Mouse (Mus musculus) megakaryocyte progenitor cell, adult 5-6 weeks (primary cell): ENCODE results near the gene Kif5c. TPM values are rescaled to one million over a fixed set of nuclear protein-coding genes. Genes with fewer than 3 reads are reported as not detected.

ENCODE experiments used
- ATAC-seq: replicated peaks from 2 replicates; pipeline ENCODE4 v1.8.0; 2016; ENCODE audit warnings: mild to moderate bottlenecking, moderate TSS enrichment, inconsistent platforms; ENCODE audit not compliant: poor library complexity
- total RNA-seq, 2 experiments: library from RNA; stranded (forward) in 1 of 2; stranded (reverse) in 1 of 2; fragments of 157-497, 149-512 nt in 1 of 2; fragments of 200-1000 nt in 1 of 2; gene quantifications; 2 replicates each; pipeline versions ENCODE4 v1.2.3 to v1.2.4; 2015 to 2017

Gene Kif5c
- total RNA-seq, 2 experiments from 2014 or later: not detected

DNA sequence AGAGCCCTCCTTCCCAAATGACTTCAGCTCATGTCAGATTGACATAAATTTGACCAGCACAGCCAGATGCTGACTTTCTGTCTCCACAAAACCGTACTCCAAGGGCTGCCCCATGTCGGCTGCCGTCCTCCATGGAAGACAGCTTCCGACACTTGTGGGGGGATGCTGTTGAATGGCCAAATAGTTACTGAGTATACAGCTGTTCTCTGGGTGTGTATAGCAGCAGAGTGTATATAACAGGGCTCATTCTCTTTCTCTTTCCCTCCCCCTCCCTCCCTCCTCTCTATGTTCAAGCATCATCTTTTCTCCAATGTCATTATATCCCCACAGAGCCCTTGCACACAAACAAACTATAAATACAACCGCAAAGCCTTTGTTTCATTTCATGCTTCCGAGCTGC lies 124.7 kb downstream of the Kif5c start:
- ATAC-seq: no peak

GRCm38 (mm10) chr2:49744251-49745093 lies 125.4 kb downstream of the Kif5c start:
- peak; percentile 76 for ATAC-seq

GRCm38 (mm10) chr2:49745094-49745781 lies 126.1 kb downstream of the Kif5c start:
- ATAC-seq: no peak

- no peak for ATAC-seq
Observed at GRCm38 (mm10) chr2:49746947-49747346, 127.8 kb downstream of the Kif5c start.

DNA sequence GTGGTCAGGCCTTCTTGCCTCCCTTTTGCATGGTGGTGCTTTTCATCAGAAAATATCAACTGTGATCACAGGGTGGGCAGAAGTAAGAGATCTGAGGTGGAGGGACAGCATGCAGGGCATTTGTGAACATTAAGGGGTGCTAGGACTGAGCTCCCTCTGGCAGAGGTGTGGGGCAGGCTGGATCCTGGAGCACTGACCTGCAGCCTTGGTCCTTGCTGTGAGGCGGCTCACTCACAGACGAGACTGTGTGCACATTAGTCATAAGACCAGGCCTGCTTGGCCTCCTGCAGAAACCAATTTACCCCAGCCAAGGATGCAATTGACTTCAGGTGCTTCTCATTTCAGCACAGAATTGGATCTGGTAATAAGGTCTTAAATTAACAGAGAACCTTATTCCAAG lies 128.6 kb downstream of the Kif5c start:
- ATAC-seq: no peak

DNA sequence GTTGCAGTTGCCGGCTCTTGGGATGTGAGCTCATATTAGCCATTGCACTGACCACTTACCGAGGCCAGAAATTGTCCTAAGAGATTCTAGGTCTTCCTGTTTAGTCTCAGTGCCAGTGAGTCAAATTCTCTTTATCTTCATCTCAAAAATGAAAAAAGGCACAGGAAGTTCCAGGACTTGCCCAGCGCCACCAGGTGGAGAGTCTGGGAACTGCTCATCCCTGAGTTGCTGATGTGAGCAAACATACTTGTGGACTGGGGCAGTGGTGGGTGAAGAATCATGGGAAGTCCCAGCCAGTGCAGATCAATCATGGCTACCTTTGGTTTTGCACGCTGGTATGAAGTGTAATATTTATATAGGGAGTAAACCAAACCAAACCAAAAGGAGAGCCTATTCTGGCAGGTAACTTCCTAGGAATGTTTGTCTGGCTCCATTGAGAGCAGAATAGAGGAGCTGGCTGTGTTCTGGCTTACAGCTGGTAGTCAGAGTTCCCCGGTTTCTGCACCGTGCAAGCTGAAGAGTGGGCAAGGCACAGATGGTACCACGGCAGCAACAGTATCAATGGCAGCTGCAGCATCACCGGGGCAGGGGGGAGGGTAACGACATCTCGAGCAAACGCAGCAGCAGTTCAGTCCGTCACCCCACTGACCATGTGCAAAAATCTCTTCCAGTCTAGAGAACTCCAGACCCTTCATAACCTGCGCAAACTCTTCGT lies 129.7 kb downstream of the Kif5c start:
- ATAC-seq: peak; percentile 45

DNA sequence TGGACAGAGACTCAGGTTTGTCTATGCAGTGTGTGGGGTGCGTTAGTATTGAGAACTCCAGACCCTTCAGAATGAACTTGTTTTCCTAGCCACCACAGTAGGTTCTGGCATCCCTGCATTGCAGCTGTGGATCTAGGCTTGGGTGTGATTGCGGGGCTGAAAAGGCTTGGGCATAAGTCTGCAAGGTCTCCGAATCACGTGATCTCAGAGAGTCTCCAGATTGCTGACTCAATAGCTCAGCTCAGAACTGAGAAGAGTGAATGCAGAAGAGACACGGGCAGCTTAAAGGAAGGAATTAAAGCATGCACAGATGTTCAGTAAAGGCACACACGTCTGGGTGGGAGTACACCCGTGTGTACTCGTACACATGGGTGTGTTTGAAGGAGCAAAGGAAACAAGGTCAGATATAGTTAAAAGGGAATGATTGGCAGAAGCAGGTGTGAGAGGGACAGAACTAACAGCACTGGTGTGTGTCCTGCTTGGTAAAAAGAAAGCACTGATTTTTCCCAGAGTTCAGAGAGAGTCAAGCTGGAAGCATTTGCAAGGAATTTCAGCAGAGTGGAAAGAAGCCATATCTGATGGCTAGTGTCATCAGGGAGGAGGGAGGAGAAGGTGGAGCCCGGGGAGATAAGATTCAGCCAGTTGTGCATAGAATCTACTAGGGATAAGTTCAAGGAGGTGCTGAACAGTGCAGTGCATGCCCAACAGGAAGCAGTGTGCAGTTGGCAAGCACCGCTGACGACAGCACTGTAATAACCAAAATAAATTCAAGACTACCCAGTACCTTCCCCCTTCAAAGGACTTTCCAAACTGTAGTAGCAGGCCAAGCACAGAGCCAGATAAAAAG lies 130.9 kb downstream of the Kif5c start:
- peak; percentile 41 for ATAC-seq

- ATAC-seq: no peak
Observed at GRCm38 (mm10) chr2:49751544-49752210, 132.6 kb downstream of the Kif5c start.

DNA sequence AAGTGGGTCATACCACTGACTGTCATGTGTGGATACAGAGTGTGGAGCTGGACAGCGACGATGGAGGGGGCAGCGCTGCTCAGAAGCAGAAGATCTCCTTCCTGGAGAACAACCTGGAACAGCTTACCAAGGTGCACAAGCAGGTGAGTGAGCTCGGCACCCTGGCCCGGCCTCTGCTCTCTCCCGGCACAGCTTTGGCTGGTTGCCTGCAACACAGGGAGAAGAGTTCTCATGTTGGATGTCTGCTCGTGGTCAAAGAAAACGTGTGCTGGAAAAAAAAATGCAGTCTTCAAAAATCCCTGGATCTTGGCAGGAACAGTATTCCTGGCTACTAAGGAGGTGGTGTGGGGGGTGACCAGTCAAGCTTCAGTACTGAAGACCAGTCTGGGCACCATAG lies 133.1 kb downstream of the Kif5c start:
- ATAC-seq: no peak

DNA sequence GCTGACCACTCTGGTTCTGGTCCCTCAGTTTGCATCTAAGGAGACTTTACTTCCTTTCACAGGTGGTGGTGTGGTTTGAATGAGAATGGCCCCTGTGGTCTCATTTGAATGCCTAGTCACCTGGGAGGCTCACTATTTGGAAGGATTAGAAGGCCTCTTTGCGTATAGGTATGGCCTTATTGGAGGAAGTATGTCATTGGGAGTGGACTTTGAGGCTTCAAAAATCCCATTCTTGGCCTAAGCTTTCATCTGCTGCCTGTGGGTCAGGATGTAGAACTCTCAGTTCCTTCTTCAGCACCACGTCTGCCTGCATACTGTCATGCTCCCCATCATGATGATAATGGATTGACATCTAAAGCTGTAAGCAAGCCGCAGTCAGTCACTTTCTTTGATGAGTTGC lies 134.0 kb downstream of the Kif5c start:
- ATAC-seq: no peak

DNA sequence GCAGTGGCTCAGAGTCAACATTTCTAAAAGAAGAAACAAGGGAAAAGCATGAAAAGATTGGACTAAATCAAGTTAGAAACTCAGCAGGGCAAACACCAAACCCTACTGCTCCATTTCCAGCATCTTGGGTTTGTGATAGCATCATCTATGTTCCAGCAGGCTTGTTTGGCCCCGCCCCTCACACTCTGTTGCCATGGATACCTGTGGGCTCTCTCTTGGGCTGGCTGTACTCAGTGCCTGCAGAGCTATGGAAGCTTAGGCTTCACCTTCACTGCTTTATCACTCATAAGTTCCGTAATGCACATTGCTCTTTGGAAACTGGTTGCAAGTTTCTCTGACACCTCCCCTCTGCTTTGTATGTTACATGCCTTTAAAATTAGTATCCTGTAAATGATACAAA lies 136.0 kb downstream of the Kif5c start:
- peak; percentile 83 for ATAC-seq

DNA sequence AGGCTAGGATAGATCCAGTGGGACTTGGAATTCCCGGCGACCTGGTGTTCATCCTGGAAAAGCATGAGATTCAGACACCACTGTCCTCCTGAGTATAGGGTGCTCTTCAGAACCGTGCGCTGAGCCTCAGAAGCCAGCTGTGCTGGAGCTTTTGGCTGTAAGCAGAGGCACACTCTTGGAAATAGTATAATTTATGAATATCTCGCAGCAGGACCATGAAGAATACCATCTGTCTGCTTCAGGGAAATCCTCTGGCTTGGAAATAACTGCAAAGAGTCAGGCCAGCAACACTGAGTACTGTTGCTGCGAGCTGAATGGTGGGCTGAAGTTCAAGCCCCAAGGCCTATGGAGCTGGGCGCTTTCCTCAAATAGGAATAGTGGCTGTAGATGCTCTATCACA lies 138.5 kb downstream of the Kif5c start:
- ATAC-seq: no peak

- peak; percentile 95 for ATAC-seq
Observed at GRCm38 (mm10) chr2:49764331-49764946, 145.3 kb downstream of the Kif5c start.

GRCm38 (mm10) chr2:49768916-49769315 lies 149.8 kb downstream of the Kif5c start:
- ATAC-seq: no peak

DNA sequence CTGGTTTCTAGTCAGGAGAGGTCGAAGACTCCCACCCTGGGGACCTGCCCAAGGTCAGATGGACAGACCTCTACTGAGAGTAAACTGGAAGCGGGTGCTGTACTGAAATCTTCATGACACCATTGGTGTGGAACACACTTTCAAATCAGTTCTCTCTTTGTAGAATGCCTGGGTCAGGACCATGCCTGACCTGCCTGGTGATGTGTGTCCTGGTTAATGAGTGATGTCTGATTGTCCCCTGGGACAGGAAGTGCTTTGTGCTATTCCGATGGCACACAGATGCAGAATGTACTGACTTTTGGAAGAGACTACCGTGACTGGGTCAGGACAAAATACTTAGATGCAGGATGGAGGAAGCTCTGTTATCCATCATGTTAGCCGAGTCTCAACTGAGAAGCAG lies 151.3 kb downstream of the Kif5c start:
- ATAC-seq: no peak

DNA sequence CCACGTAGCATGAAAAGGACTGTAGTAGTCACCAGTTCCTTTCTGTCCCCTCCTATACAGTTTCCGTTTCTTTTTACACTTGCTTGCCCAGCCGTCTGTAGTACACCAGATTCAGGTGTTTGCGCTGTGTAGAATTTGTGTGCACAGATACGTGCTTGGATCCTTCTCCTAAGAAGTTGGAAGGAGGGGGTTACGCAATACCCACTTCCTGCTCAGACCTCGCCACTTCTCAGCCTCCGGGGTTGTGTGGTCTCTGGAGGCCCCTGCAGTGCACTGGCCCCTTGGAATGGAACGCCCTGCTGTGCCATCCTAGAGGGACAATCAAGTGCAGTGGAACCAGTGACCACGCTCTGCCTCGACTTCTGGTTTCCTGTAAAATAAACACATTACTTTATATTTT lies 152.1 kb downstream of the Kif5c start:
- ATAC-seq: peak; percentile 56

DNA sequence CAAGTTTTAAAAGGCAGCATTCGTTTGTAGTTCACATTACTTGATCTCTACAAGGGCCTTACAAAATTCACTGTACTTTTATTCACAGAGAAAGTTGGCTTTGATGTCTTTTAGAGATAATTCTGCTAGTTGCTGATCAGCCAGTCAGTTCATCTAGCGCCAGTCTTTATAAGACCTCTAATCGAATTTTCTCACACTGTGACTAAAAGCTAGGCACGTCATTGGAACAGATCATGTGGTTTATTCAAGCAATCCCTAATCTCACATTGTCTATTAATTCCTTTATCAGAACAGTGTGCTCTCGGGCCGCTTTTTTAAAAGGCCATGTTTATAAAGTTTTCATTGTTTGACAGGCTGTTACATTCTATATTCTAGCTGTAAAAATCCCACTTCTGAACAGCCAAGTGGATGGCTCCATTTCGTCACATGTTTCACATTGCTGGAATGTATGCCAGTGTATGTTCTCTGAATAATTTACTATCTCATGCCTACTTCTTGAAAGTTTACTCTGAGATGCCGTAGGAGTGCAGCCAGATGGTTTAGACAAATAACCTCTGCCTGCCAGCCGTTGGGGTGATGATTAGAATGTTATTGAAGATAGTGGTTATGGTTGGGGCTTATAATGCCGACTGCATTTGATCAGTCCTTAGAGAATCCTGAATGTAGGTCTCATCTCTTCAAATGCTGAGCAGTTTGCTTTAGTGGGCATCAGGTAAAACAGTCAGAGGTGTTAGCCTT lies 154.3 kb downstream of the Kif5c start:
- ATAC-seq: peak; percentile 67

DNA sequence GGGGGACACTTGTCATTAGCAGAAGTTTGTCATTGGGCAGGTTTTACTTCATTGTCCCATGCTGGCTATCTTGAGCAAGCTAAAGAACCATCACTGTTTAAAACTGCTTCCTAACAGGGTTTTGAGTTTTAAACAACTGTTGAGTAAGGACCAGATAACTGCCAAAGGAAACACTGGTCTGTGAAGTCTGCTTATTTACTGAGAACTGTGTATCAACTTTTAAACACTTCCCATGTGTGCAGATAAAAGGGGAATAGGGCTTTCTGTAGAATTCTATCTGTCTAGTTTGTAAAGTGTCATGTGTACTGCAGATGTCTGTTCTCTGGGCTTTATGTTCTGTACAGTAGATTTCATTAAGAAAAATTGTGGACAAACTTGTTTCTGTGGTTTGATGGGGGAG lies 155.1 kb downstream of the Kif5c start:
- peak; percentile 2 for ATAC-seq

DNA sequence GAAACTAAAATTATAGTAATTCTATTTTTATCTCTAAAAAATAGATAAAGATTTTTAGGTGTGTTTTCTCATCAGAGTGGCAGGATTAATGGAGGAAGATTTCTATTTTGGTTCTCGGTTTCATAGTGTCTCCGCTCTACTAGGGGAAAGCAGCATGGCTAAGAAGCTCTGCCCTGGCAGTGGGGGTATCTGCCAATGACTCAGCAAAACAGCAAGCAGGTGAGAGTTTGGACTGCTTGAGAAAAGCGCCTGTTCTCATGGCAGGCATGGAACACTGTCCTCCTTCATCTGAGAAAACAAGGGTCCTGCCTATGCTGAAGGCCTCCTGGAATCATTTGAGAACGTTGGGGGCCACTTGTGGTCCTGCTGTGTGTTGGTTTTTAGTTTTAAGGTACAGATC lies 156.1 kb downstream of the Kif5c start:
- ATAC-seq: no peak
